Mouse (Mus musculus) cerebellum, postnatal 36 days (tissue): ENCODE measurements around the gene Pilrb1.
"Not testable (repeated sequence)": the region's sequence is repeated elsewhere in the genome, so short reads cannot be mapped to it uniquely, and the experiment has no call there.

Source experiments
- DNase-seq, 2 experiments: peaks; one replicate each; pipeline ENCODE4 v3.0.0; 2021 to 2022; ENCODE audit warnings: mixed read lengths in 2 of 2

Pilrb1 gene

GRCm38 (mm10) chr5:137857960-137858710, at the start of gene Pilrb1:
Gene Pilrb1, minus strand, starts transcription at chr5:137858106.
- DNase-seq, result not testable (repeated sequence)

GRCm38 (mm10) chr5:137897812-137898211, 39.9 kb upstream of the Pilrb1 start:
- DNase-seq, result no peak

- DNase-seq, result no peak
These were observed 35.0 kb upstream of the Pilrb1 start for GRCm38 (mm10) chr5:137892954-137893353.

DNA sequence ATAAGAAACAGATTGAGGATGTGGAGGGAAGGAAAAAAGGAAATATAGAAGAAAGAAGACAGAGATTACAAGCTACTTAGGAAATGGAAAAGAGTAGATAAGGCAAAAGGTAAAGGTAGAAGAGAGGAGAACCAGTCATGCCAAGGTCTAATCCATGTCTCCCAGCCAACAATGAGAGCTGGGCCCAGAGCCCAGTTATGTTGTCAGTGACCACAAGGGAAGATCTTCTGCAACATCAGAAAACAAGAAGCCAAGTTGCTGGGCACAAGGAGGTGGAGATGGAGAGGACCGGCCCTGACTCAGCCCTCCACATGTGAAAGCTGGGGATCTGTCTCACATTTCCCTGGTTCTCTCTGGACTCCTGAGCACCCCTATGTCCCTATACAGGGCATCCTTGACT, 29.8 kb upstream of the Pilrb1 start:
- DNase-seq, result no peak

- peak; percentile 27 to 34 for DNase-seq
These were observed 28.0 kb upstream of the Pilrb1 start for GRCm38 (mm10) chr5:137885894-137886293.

GRCm38 (mm10) chr5:137883345-137883744, 25.4 kb upstream of the Pilrb1 start:
- DNase-seq, result no peak

- DNase-seq, result no peak
These were observed 25.0 kb upstream of the Pilrb1 start for GRCm38 (mm10) chr5:137882922-137883321.

DNA sequence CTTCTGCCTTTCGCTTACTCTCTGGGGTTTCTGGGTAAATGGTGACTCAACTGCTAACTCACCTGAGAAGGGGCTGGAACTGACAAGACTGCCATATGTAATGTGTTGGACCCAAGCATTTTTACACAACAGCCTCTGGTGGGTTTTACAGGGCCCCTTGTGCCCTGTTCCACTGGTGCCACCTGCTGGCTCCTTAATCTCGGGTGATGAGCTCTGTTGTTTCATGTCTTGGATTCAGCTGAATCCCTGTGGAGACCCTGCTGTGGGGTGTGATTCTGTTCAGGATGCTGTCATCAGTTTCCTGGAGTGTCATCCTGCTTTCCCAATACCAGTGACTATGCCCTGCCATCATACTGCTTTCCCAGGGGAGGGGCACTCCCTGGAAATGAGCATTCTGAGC, 20.0 kb upstream of the Pilrb1 start:
- DNase-seq, result no peak

GRCm38 (mm10) chr5:137875054-137875453, 17.1 kb upstream of the Pilrb1 start:
- no peak for DNase-seq

- not testable (repeated sequence) for DNase-seq
These were observed 14.4 kb upstream of the Pilrb1 start for GRCm38 (mm10) chr5:137872381-137872702.

DNA sequence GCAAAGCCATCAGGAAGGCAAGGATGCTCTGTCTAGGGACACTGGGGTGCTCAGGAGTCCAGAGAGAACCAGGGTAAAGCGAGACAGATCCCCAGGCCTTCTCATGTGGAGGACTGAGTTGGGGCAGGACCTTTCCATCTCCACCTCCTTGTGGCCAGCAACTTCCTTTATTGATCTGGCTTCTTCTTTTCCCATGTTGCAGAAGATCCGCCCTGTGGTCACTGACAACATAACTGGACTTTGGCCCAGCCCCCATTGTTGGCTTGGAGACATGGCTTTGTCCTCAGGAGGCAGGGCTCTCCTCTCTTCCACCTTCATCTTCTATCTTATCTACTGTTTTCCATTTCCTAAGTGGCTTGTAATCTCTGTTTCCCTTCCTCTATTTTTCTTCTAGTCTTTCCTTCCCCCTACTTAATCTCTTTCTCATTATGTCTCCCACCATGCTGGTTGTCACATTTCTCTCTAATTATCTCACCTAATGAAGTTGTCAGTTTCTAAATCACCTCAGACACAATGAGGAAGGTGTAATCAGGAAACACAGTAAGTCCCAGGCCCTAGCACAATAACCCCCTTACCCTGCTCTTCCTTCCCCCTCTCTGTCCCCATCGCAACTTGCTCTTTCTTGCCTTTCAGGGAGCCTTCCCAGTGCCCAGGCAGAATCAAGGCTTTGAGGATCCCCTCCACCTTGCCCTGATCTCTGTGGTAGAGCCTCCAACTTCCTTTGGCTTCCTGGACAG, 13.9 kb upstream of the Pilrb1 start, which contains the start of gene Pilrb2:
Pilrb2 (minus strand) TSS at position 172 of the 737 bp plus-strand sequence.
- not testable (repeated sequence) for DNase-seq

DNA sequence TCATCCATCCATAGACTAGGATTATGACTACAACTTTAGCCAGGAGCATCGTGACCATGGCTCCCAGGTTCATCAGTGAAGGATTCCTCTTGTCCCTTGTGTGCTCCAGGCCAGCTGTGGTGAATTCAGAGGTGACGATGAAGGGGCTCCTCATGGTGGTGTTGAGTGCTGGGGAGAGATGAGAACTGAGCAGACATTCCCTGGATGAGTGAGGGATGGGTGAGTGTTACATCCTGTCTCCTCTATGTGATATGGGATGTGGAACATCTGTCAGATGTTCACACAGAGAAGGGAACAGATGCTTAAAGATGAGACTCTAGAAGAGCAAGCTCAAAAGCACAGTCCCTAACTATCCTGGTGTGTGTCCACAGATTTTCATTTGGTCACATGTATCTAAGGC, 10.7 kb upstream of the Pilrb1 start:
- not testable (repeated sequence) for DNase-seq

DNA sequence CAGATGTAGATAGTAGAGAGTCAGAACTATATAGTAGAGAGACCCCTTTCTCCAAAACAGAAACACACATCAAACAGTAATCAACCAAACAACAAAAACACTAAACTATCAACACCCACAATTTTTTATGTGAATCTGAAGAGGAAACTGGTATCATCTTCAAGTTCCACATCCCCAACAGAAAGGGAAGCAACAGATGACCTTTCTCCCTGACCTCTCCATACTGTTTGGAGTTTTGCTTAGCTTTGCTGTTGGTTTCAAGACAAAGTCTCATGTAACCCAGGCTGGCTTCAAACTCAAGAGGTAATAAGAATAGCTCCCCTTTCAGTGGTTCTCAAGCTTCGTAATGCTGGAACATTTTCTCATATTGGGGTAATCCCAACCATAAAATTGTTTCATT, 6.1 kb upstream of the Pilrb1 start:
- not testable (repeated sequence) for DNase-seq

DNA sequence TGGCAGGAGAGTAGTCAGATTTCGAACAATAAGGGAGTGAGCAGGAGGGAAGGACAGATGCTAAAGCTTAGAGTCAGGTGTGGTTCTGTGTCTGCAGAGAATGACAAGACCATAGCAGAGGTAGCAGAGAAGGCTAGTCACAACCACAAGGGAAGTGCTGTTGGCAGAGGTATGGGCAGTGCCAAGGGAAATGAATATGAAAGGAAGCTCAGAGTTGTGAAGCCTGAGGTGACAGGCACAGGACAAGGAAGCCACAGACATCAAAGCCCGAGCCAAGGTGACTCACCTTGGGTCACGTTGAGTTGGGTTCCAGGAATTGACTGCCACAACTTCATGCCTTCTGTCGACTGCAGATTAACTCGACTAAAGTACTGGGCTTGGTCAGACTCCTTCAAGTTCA, 1.0 kb downstream of the Pilrb1 start:
- not testable (repeated sequence) for DNase-seq

DNA sequence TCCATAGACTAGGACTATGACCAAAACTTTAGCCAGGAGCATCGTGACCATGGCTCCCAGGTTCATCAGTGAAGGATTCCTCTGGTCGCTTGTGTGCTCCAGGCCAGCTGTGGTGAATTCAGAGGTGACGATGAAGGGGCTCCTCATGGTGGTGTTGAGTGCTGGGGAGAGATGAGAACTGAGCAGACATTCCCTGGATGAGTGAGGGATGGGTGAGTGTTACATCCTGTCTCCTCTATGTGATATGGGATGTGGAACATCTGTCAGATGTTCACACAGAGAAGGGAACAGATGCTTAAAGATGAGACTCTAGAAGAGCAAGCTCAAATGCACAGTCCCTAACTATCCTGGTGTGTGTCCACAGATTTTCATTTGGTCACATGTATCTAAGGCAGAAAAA, 3.0 kb downstream of the Pilrb1 start:
- DNase-seq, result not testable (repeated sequence)

DNA sequence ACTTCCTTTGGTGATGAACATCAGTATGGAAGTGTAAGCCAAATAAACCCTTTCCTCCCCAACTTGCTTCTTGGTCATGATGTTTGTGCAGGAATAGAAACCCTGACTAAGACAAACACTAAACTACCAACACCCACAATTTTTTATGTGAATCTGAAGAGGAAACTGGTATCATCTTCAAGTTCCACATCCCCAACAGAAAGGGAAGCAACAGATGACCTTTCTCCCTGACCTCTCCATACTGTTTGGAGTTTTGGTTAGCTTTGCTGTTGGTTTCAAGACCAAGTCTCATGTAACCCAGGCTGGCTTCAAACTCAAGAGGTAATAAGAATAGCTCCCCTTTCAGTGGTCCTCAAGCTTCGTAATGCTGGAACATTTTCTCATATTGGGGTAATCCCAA, 7.6 kb downstream of the Pilrb1 start:
- DNase-seq, result not testable (repeated sequence)

DNA sequence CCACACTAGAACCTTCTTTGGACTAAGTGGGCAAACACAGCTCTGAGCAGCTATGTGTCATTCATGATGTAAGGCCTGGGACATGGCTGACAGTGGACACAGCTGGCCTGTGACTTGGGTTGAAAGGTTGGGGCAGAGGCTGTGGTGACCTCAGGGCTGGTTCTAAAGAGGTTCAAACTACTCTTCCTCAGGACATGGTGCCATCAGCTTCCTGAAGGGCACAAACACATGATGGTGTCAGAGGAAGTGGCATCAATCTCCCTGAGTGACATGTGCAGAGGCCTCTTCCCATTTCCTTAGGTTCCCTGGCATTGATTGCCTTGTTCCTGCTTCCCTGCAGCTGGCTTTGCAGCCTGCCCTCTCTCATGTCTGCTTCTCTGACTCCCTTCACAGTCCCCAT, 20.8 kb downstream of the Pilrb1 start:
- DNase-seq, result not testable (repeated sequence)

GRCm38 (mm10) chr5:137836611-137837010, 21.3 kb downstream of the Pilrb1 start:
- no peak for DNase-seq

DNA sequence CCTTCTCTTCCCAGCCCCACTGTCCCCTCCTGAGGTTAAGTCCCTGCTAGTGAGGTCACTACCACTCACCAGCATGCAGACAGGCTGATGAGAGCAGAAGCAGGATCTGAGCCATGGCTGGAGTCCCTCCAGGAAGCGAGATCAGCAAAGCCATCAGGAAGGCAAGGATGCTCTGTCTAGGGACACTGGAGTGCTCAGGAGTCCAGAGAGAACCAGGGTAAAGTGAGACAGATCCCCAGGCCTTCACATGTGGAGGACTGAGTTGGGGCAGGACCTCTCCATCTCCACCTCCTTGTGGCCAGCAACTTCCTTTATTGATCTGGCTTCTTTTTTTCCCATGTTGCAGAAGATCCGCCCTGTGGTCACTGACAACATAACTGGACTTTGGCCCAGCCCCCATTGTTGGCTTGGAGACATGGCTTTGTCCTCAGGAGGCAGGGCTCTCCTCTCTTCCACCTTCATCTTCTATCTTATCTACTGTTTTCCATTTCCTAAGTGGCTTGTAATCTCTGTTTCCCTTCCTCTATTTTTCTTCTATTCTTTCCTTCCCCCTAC, 21.9 kb downstream of the Pilrb1 start, which contains the start of gene Pilra:
Pilra (minus strand) TSS at position 316 of the 555 bp plus-strand sequence.
- DNase-seq, result not testable (repeated sequence)

DNA sequence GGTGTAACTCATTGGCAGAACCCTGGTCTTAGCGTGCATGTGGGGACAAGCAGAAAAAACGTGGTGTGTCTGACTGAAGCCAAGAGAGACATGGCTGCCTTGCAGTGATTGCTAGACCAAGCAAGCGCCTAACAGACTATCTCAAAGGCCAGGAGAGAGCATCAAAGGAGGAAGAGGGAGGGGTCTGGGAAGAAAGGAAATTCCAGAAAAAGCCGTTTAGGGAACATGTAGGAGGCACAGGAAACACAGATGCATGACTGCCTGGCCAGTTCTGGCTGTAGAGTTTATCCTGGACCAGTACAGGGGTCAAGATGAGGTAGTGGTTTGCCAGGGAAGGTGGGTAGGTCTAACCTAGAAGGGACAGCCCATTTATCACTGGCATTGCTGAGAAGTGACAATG, 24.4 kb downstream of the Pilrb1 start:
- DNase-seq, result no peak

- no peak for DNase-seq
These were observed 26.4 kb downstream of the Pilrb1 start for GRCm38 (mm10) chr5:137831506-137831905.

DNA sequence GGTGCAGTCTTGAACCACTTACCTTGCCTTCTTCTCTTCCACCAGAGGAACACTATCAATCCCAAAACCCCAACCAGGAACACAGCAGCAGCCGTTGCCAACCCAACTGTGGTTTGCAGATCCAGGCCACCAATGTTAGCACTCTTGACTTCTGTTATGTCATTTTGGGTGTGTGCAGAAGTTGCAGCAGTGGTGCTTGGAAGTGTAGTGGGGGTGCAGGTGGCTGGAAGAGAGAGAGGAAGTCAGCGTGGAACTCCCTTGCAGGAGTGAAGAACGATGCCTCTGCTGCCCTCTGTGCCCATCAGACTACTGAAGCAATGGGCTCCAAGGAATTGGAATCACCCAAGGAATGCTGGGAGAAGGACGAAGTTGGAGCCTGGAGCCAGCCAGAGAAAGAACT, 26.8 kb downstream of the Pilrb1 start:
- no peak for DNase-seq

- no peak for DNase-seq
These were observed 27.7 kb downstream of the Pilrb1 start for GRCm38 (mm10) chr5:137830238-137830637.

- DNase-seq, result no peak
These were observed 29.2 kb downstream of the Pilrb1 start for GRCm38 (mm10) chr5:137828694-137829093.
